14 mouse cellular contexts compared by ENCODE assay signal in the genomic region with DNA sequence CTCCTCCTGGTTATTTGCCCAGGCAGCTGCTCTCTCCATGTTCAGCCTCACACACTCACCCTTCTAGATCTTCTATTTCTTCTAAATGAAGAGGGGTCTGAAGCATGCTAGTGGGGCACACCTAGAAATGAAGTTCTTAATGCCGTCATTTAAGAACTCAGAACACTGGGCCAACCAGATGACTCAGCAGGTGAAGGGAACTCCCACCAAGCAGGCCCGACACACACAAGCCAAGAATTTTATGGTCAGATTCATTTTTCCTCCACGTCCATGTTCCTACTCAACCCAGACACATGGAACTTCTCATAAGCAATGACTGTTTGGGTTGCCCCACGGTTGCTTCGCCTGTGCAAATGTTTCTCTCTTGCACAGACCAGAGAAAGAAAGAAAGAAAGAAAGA.
"Had no signal": no experiment of that assay in that cellular context is flagged by ENCODE, and none has a peak within 500 bp of the region (broad histone marks: within the 10 kb centered on the region; RNA-seq: fewer than 3 reads in every experiment).

No protein-coding gene starts in this region.

- H3K9me3 ChIP-seq: midbrain, embryonic 10.5 days; neural tube, embryonic 13.5 days had no signal

- H3K36me3 ChIP-seq: midbrain, embryonic 10.5 days; neural tube, embryonic 13.5 days had no signal

- DNase-seq: kidney, adult 8-10 months; kidney, postnatal 4 days; lung, adult 18-20 months; midbrain, embryonic 14.5 days; retina, postnatal 1 day; right cerebral cortex, postnatal 4 days; spleen, adult 18-20 months; thymus, adult 18-20 months; thymus, postnatal 14 days had no signal

- H3K4me3 ChIP-seq: layer of hippocampus, adult 2 months; midbrain, embryonic 10.5 days; neural tube, embryonic 13.5 days had no signal

- H3K9ac ChIP-seq: liver, embryonic 14.5 days; neural tube, embryonic 13.5 days had no signal

- H3K27ac ChIP-seq: kidney, postnatal 0 days; layer of hippocampus, adult 2 months; liver, embryonic 14.5 days; midbrain, embryonic 10.5 days; neural tube, embryonic 13.5 days had no signal

- H3K4me2 ChIP-seq: neural tube, embryonic 13.5 days had no signal

- H3K27me3 ChIP-seq: neural tube, embryonic 13.5 days had no signal
